Mouse (Mus musculus): ENCODE measurements at regions not wholly inside any gene's neighbourhood (a gene's known extent, or its start where the extent isn't known, plus 50 kb on each side); places are given as distances from the start of the nearest gene placed in this dataset.
"Not testable (repeated sequence)": the region's sequence is repeated elsewhere in the genome, so short reads cannot be mapped to it uniquely, and the experiment has no call there.

- no peaks in the 10 kb centered on the region for H3K4me1 ChIP-seq
- H3K36me3 ChIP-seq: no peaks in the 10 kb centered on the region
- 89% methylated on average over 1 of the region's 1 CpGs for WGBS
- H3K27me3 ChIP-seq (replicated peaks): no peaks in the 10 kb centered on the region
- H3K27ac ChIP-seq (replicated peaks): no peak overlapping the region
- no peak overlapping the region for H3K9ac ChIP-seq (replicated peaks)
- no peaks in the 10 kb centered on the region for H3K9me3 ChIP-seq (replicated peaks)
- ATAC-seq (ENCODE audit: low FRiP score): no peak
- H3K4me3 ChIP-seq (replicated peaks): no peak overlapping the region
- H3K4me2 ChIP-seq: no peak overlapping the region
Observed at GRCm38 (mm10) chr5:28798361-28798760, 331.3 kb upstream of the Shh start.

GRCm38 (mm10) chr5:28795130-28795758 is 328.2 kb upstream of the Shh start:
- Histone ChIP-seq H3K36me3 (no peaks in the 10 kb centered on the region), H3K9me3 (replicated peaks) (no peaks in the 10 kb centered on the region), H3K27ac (replicated peaks) (no peak overlapping the region), H3K4me1 (no peaks in the 10 kb centered on the region), H3K4me2 (no peak overlapping the region), H3K4me3 (replicated peaks) (no peak overlapping the region), H3K27me3 (replicated peaks) (no peaks in the 10 kb centered on the region), H3K9ac (replicated peaks) (no peak overlapping the region)
- 97% methylated on average over 6 of the region's 6 CpGs for WGBS
- no peak for ATAC-seq (ENCODE audit: low FRiP score)

GRCm38 (mm10) chr5:28793781-28794180 is 326.7 kb upstream of the Shh start:
- Histone ChIP-seq H3K9me3 (replicated peaks) (no peaks in the 10 kb centered on the region), H3K27ac (replicated peaks) (no peak overlapping the region), H3K4me3 (replicated peaks) (no peak overlapping the region), H3K4me2 (no peak overlapping the region), H3K36me3 (no peaks in the 10 kb centered on the region), H3K9ac (replicated peaks) (no peak overlapping the region), H3K27me3 (replicated peaks) (no peaks in the 10 kb centered on the region), H3K4me1 (no peaks in the 10 kb centered on the region)
- WGBS: 88% methylated on average over 2 of the region's 2 CpGs
- no peak for ATAC-seq (ENCODE audit: low FRiP score)

- no peak overlapping the region for H3K9ac ChIP-seq (replicated peaks)
- H3K9me3 ChIP-seq (replicated peaks): no peaks in the 10 kb centered on the region
- no peaks in the 10 kb centered on the region for H3K36me3 ChIP-seq
- no peak overlapping the region for H3K4me2 ChIP-seq
- no peak overlapping the region for H3K4me3 ChIP-seq (replicated peaks)
- no peaks in the 10 kb centered on the region for H3K4me1 ChIP-seq
- ATAC-seq (ENCODE audit: low FRiP score): no peak
- 85% methylated on average over 11 of the region's 11 CpGs for WGBS
- H3K27me3 ChIP-seq (replicated peaks): no peaks in the 10 kb centered on the region
- H3K27ac ChIP-seq (replicated peaks): no peak overlapping the region
Observed at GRCm38 (mm10) chr5:28785347-28786060, 318.4 kb upstream of the Shh start.

GRCm38 (mm10) chr5:28784339-28784966 is 317.4 kb upstream of the Shh start:
- Histone ChIP-seq H3K9me3 (replicated peaks) (no peaks in the 10 kb centered on the region), H3K4me3 (replicated peaks) (no peak overlapping the region), H3K4me2 (no peak overlapping the region), H3K36me3 (no peaks in the 10 kb centered on the region), H3K9ac (replicated peaks) (no peak overlapping the region), H3K27me3 (replicated peaks) (no peaks in the 10 kb centered on the region), H3K4me1 (no peaks in the 10 kb centered on the region), H3K27ac (replicated peaks) (no peak overlapping the region)
- 91% methylated on average over 6 of the region's 6 CpGs for WGBS
- ATAC-seq (ENCODE audit: low FRiP score): no peak

GRCm38 (mm10) chr5:28775648-28776359 is 308.7 kb upstream of the Shh start:
- H3K27me3 ChIP-seq (replicated peaks): no peaks in the 10 kb centered on the region
- no peak for ATAC-seq (ENCODE audit: low FRiP score)
- H3K27ac ChIP-seq (replicated peaks): no peak overlapping the region
- no peaks in the 10 kb centered on the region for H3K4me1 ChIP-seq
- H3K9me3 ChIP-seq (replicated peaks): no peaks in the 10 kb centered on the region
- H3K36me3 ChIP-seq: no peaks in the 10 kb centered on the region
- no peak overlapping the region for H3K4me3 ChIP-seq (replicated peaks)
- WGBS: 86% methylated on average over 2 of the region's 2 CpGs
- no peak overlapping the region for H3K4me2 ChIP-seq
- no peak overlapping the region for H3K9ac ChIP-seq (replicated peaks)

- H3K9me3 ChIP-seq (replicated peaks): no peaks in the 10 kb centered on the region
- no peaks in the 10 kb centered on the region for H3K27me3 ChIP-seq (replicated peaks)
- no peak overlapping the region for H3K27ac ChIP-seq (replicated peaks)
- no peaks in the 10 kb centered on the region for H3K4me1 ChIP-seq
- H3K36me3 ChIP-seq: no peaks in the 10 kb centered on the region
- H3K4me3 ChIP-seq (replicated peaks): no peak overlapping the region
- H3K4me2 ChIP-seq: no peak overlapping the region
- ATAC-seq (ENCODE audit: low FRiP score): no peak
- H3K9ac ChIP-seq (replicated peaks): no peak overlapping the region
- 71% methylated on average over 1 of the region's 1 CpGs for WGBS
Observed at GRCm38 (mm10) chr5:28771796-28772195, 304.7 kb upstream of the Shh start.

- no peaks in the 10 kb centered on the region for H3K9me3 ChIP-seq (replicated peaks)
- no peak overlapping the region for H3K4me2 ChIP-seq
- H3K27me3 ChIP-seq (replicated peaks): no peaks in the 10 kb centered on the region
- ATAC-seq (ENCODE audit: low FRiP score): no peak
- H3K4me3 ChIP-seq (replicated peaks): no peak overlapping the region
- no peak overlapping the region for H3K27ac ChIP-seq (replicated peaks)
- H3K9ac ChIP-seq (replicated peaks): no peak overlapping the region
- H3K4me1 ChIP-seq: no peaks in the 10 kb centered on the region
- 90% methylated on average over 6 of the region's 6 CpGs for WGBS
- H3K36me3 ChIP-seq: no peaks in the 10 kb centered on the region
Observed at GRCm38 (mm10) chr5:28756171-28756948, 289.3 kb upstream of the Shh start.

- H3K27ac ChIP-seq (replicated peaks); H3K36me3 ChIP-seq; H3K4me2 ChIP-seq; ATAC-seq (ENCODE audit: low FRiP score); H3K27me3 ChIP-seq (replicated peaks); H3K4me3 ChIP-seq (replicated peaks); H3K9me3 ChIP-seq (replicated peaks); H3K4me1 ChIP-seq; H3K9ac ChIP-seq (replicated peaks): not testable (repeated sequence)
Observed at GRCm38 (mm10) chr5:28751821-28752220, 284.8 kb upstream of the Shh start.

GRCm38 (mm10) chr5:28734768-28735167 is 267.7 kb upstream of the Shh start:
- Histone ChIP-seq H3K4me3 (replicated peaks) (no peak overlapping the region), H3K4me1 (no peaks in the 10 kb centered on the region), H3K4me2 (no peak overlapping the region), H3K9ac (replicated peaks) (no peak overlapping the region), H3K9me3 (replicated peaks) (no peaks in the 10 kb centered on the region), H3K36me3 (no peaks in the 10 kb centered on the region), H3K27ac (replicated peaks) (no peak overlapping the region), H3K27me3 (replicated peaks) (no peaks in the 10 kb centered on the region)
- no peak for ATAC-seq (ENCODE audit: low FRiP score)
- WGBS: 73% methylated on average over 3 of the region's 3 CpGs

- no peaks in the 10 kb centered on the region for H3K4me1 ChIP-seq
- no peak overlapping the region for H3K4me2 ChIP-seq
- H3K9ac ChIP-seq (replicated peaks): no peak overlapping the region
- no peaks in the 10 kb centered on the region for H3K27me3 ChIP-seq (replicated peaks)
- H3K9me3 ChIP-seq (replicated peaks): no peaks in the 10 kb centered on the region
- no peak overlapping the region for H3K27ac ChIP-seq (replicated peaks)
- 90% methylated on average over 3 of the region's 3 CpGs for WGBS
- H3K4me3 ChIP-seq (replicated peaks): no peak overlapping the region
- ATAC-seq (ENCODE audit: low FRiP score): no peak
- no peaks in the 10 kb centered on the region for H3K36me3 ChIP-seq
Observed at GRCm38 (mm10) chr5:28722067-28722466, 255.0 kb upstream of the Shh start.

All from neural tube, embryonic 15.5 days (tissue).